Mouse (Mus musculus): ENCODE measurements around the gene Slamf7. TPM values are rescaled to one million over a fixed set of nuclear protein-coding genes. Genes with fewer than 3 reads are reported as not detected.

Gene Slamf7
- total and polyA plus RNA-seq, 3 experiments = 0.16 to 0.35 (median 0.21) TPM

- Histone ChIP-seq H3K36me3 (ENCODE audit: control insufficient read depth, insufficient read depth, low read length) (no peaks in the 10 kb centered on the region), H3K27me3 (ENCODE audit: control insufficient read depth, insufficient read depth, low read length) (no peaks in the 10 kb centered on the region), H3K27ac (no peak overlapping the region), H3K4me1 (ENCODE audit: control insufficient read depth, insufficient read depth, low read length) (no peaks in the 10 kb centered on the region), H3K79me2 (replicated peaks; ENCODE audit: control insufficient read depth, insufficient read depth, low read length) (no peaks in the 10 kb centered on the region), H3K9ac (ENCODE audit: low read depth, low read length) (no peak overlapping the region), H3K4me3 (no peak overlapping the region)
- no peak for TF ChIP-seq CTCF (IDR thresholded peaks at IDR 0.05)
- no peak for TF ChIP-seq POLR2A (IDR thresholded peaks at IDR 0.05; ENCODE audit: insufficient read depth, low read depth, low read length)
- TF ChIP-seq EP300 (IDR thresholded peaks at IDR 0.05; ENCODE audit: insufficient read depth, low read depth, low read length) = no peak
- 75% methylated on average over 5 of the region's 5 CpGs for WGBS
- no peak for DNase-seq
- intact Hi-C loops (cut with DNase I) = no loop called here
Observed at GRCm38 (mm10) chr1:171647716-171648115, 5.1 kb downstream of the Slamf7 start.

- H3K79me2 ChIP-seq (replicated peaks; ENCODE audit: control insufficient read depth, insufficient read depth, low read length) = no peaks in the 10 kb centered on the region
- 62% methylated on average over 5 of the region's 5 CpGs for WGBS
- no peak for DNase-seq
- H3K36me3 ChIP-seq (ENCODE audit: control insufficient read depth, insufficient read depth, low read length) = no peaks in the 10 kb centered on the region
- no peak overlapping the region for H3K4me3 ChIP-seq
- no peak for TF ChIP-seq CTCF (IDR thresholded peaks at IDR 0.05)
- TF ChIP-seq EP300 (IDR thresholded peaks at IDR 0.05; ENCODE audit: insufficient read depth, low read depth, low read length) = no peak
- TF ChIP-seq POLR2A (IDR thresholded peaks at IDR 0.05; ENCODE audit: insufficient read depth, low read depth, low read length) = no peak
- intact Hi-C loops (cut with DNase I) = no loop called here
- H3K27ac ChIP-seq = no peak overlapping the region
- H3K27me3 ChIP-seq (ENCODE audit: control insufficient read depth, insufficient read depth, low read length) = no peaks in the 10 kb centered on the region
- H3K9ac ChIP-seq (ENCODE audit: low read depth, low read length) = no peak overlapping the region
- H3K4me1 ChIP-seq (ENCODE audit: control insufficient read depth, insufficient read depth, low read length) = no peaks in the 10 kb centered on the region
Observed at GRCm38 (mm10) chr1:171646429-171646940, 6.3 kb downstream of the Slamf7 start.

- no peaks in the 10 kb centered on the region for H3K79me2 ChIP-seq (replicated peaks; ENCODE audit: control insufficient read depth, insufficient read depth, low read length)
- H3K27me3 ChIP-seq (ENCODE audit: control insufficient read depth, insufficient read depth, low read length) = no peaks in the 10 kb centered on the region
- no peak overlapping the region for H3K9ac ChIP-seq (ENCODE audit: low read depth, low read length)
- H3K36me3 ChIP-seq (ENCODE audit: control insufficient read depth, insufficient read depth, low read length) = no peaks in the 10 kb centered on the region
- intact Hi-C loops (cut with DNase I) = no loop called here
- no peak overlapping the region for H3K27ac ChIP-seq
- H3K4me3 ChIP-seq = no peak overlapping the region
- peak in 1 of 2 experiments; percentile 19 for DNase-seq
- TF ChIP-seq POLR2A (IDR thresholded peaks at IDR 0.05; ENCODE audit: insufficient read depth, low read depth, low read length) (no peak), CTCF (IDR thresholded peaks at IDR 0.05) (no peak), EP300 (IDR thresholded peaks at IDR 0.05; ENCODE audit: insufficient read depth, low read depth, low read length) (no peak)
- no peaks in the 10 kb centered on the region for H3K4me1 ChIP-seq (ENCODE audit: control insufficient read depth, insufficient read depth, low read length)
- WGBS = 69% methylated on average over 7 of the region's 7 CpGs
Observed at GRCm38 (mm10) chr1:171643612-171644011, 9.2 kb downstream of the Slamf7 start.

- H3K27me3 ChIP-seq (ENCODE audit: control insufficient read depth, insufficient read depth, low read length) = no peaks in the 10 kb centered on the region
- DNase-seq = no peak
- H3K4me3 ChIP-seq = no peak overlapping the region
- no peaks in the 10 kb centered on the region for H3K36me3 ChIP-seq (ENCODE audit: control insufficient read depth, insufficient read depth, low read length)
- no peaks in the 10 kb centered on the region for H3K79me2 ChIP-seq (replicated peaks; ENCODE audit: control insufficient read depth, insufficient read depth, low read length)
- intact Hi-C loops (cut with DNase I) = no loop called here
- 91% methylated on average over 6 of the region's 6 CpGs for WGBS
- H3K9ac ChIP-seq (ENCODE audit: low read depth, low read length) = no peak overlapping the region
- TF ChIP-seq EP300 (IDR thresholded peaks at IDR 0.05; ENCODE audit: insufficient read depth, low read depth, low read length) (no peak), CTCF (IDR thresholded peaks at IDR 0.05) (no peak), POLR2A (IDR thresholded peaks at IDR 0.05; ENCODE audit: insufficient read depth, low read depth, low read length) (no peak)
- no peaks in the 10 kb centered on the region for H3K4me1 ChIP-seq (ENCODE audit: control insufficient read depth, insufficient read depth, low read length)
- no peak overlapping the region for H3K27ac ChIP-seq
Observed at GRCm38 (mm10) chr1:171640796-171641195, 12.0 kb downstream of the Slamf7 start.

GRCm38 (mm10) chr1:171638686-171639085 lies 14.1 kb downstream of the Slamf7 start:
- TF ChIP-seq POLR2A (IDR thresholded peaks at IDR 0.05; ENCODE audit: insufficient read depth, low read depth, low read length) (no peak), EP300 (IDR thresholded peaks at IDR 0.05; ENCODE audit: insufficient read depth, low read depth, low read length) (no peak), CTCF (IDR thresholded peaks at IDR 0.05) (no peak)
- Histone ChIP-seq H3K27ac (no peak overlapping the region), H3K4me1 (ENCODE audit: control insufficient read depth, insufficient read depth, low read length) (no peaks in the 10 kb centered on the region), H3K79me2 (replicated peaks; ENCODE audit: control insufficient read depth, insufficient read depth, low read length) (no peaks in the 10 kb centered on the region), H3K27me3 (ENCODE audit: control insufficient read depth, insufficient read depth, low read length) (no peaks in the 10 kb centered on the region), H3K9ac (ENCODE audit: low read depth, low read length) (no peak overlapping the region), H3K36me3 (ENCODE audit: control insufficient read depth, insufficient read depth, low read length) (no peaks in the 10 kb centered on the region), H3K4me3 (no peak overlapping the region)
- no peak for DNase-seq
- WGBS = 68% methylated on average over 2 of the region's 2 CpGs
- intact Hi-C loops (cut with DNase I) = no loop called here

- Histone ChIP-seq H3K27ac (no peak overlapping the region), H3K79me2 (replicated peaks; ENCODE audit: control insufficient read depth, insufficient read depth, low read length) (no peaks in the 10 kb centered on the region), H3K4me1 (ENCODE audit: control insufficient read depth, insufficient read depth, low read length) (no peaks in the 10 kb centered on the region), H3K9ac (ENCODE audit: low read depth, low read length) (no peak overlapping the region), H3K36me3 (ENCODE audit: control insufficient read depth, insufficient read depth, low read length) (no peaks in the 10 kb centered on the region), H3K27me3 (ENCODE audit: control insufficient read depth, insufficient read depth, low read length) (no peaks in the 10 kb centered on the region), H3K4me3 (no peak overlapping the region)
- TF ChIP-seq CTCF (IDR thresholded peaks at IDR 0.05) = no peak
- TF ChIP-seq POLR2A (IDR thresholded peaks at IDR 0.05; ENCODE audit: insufficient read depth, low read depth, low read length) = no peak
- no peak for TF ChIP-seq EP300 (IDR thresholded peaks at IDR 0.05; ENCODE audit: insufficient read depth, low read depth, low read length)
- no peak for DNase-seq
- intact Hi-C loops (cut with DNase I) = no loop called here
- 65% methylated on average over 8 of the region's 8 CpGs for WGBS
Observed at GRCm38 (mm10) chr1:171637101-171637500, 15.7 kb downstream of the Slamf7 start.

Data from heart, adult 2 months (tissue).